Comparison of ENCODE assay signal across 8 mouse cellular contexts in the genomic region with DNA sequence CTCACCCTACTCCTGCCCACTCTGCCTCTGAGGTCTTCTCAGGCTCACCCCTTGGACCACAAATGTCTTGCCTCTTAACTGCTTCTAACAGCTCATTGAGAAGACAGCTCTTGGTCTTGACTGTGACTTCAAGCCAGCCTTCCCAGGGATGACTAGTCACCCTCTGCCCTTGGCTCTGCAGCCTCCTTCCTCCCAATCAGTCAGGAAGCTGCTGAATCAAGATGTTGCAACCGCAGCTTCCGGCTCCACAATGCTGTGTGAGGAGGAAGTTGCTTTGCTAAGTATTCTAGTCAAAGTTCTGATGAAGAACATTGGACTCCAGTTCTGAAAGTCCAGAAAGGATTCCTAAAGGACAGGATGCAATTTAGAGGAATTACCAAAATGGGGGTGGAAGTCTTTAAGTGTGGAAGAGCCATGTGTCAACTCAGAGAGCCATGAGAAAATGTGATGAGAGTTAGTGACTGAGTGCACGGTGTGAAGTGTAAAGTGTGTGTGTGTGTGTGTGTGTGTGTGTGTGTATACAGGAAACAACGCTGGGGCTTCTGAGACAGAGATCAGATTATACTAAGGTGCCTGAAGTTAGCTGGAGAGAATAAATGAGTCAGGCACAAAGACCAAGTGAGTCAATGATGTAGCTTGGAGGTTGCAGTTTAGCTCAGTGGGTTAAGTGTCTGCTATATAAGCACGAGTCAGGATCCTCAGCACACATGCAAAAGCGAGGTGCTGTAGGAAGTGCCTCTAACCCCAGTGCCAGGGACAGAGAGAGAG. TPM values are rescaled to one million over a fixed set of nuclear protein-coding genes. Genes with fewer than 3 reads are reported as not detected.
DNase-seq lines count a peak whose midpoint lies in the region; ATAC-seq and TF ChIP-seq lines count a peak whose summit lies in the region.
"Had no signal": no experiment of that assay in that cellular context is flagged by ENCODE, and none has a peak within 500 bp of the region (broad histone marks: within the 10 kb centered on the region; RNA-seq: fewer than 3 reads in every experiment).

No protein-coding gene starts in this region.

- H3K9me3 ChIP-seq in kidney, postnatal 0 days (replicated peaks; ENCODE audit: low read length) = no peaks in the 10 kb centered on the region
- no peaks in the 10 kb centered on the region for H3K9me3 ChIP-seq in midbrain, embryonic 16.5 days (replicated peaks; ENCODE audit: control insufficient read depth, low read length, poor library complexity, severe bottlenecking)
- H3K9me3 ChIP-seq: lung, embryonic 15.5 days had no signal

- H3K27me3 ChIP-seq in kidney, postnatal 0 days (ENCODE audit: insufficient read depth, low read length) = no peaks in the 10 kb centered on the region
- H3K27me3 ChIP-seq in midbrain, embryonic 16.5 days (ENCODE audit: control insufficient read depth, insufficient read depth, low read depth, low read length) = no peaks in the 10 kb centered on the region
- H3K27me3 ChIP-seq: lung, embryonic 15.5 days had no signal

- H3K27ac ChIP-seq in brown adipose tissue, adult 24 weeks (replicated peaks; ENCODE audit: low read depth, low read length) = peak overlapping the region; percentile 81
- no peak overlapping the region for H3K27ac ChIP-seq in kidney, postnatal 0 days
- no peak overlapping the region for H3K27ac ChIP-seq in midbrain, embryonic 16.5 days (ENCODE audit: low read length)
- H3K27ac ChIP-seq: lung, embryonic 15.5 days had no signal

- H3K9ac ChIP-seq in kidney, postnatal 0 days (ENCODE audit: low read depth, low read length) = no peak overlapping the region
- H3K9ac ChIP-seq in midbrain, embryonic 16.5 days (ENCODE audit: low read depth, low read length) = no peak overlapping the region
- H3K9ac ChIP-seq: lung, embryonic 15.5 days had no signal

- WGBS in kidney, postnatal 0 days = 61% methylated on average over 6 of the region's 6 CpGs
- 86% methylated on average over 6 of the region's 6 CpGs for WGBS in midbrain, embryonic 16.5 days

- H3K4me1 ChIP-seq in brown adipose tissue, adult 24 weeks (ENCODE audit: control insufficient read depth, insufficient read depth, insufficient read length, low read length) = peaks cover 16% of the 10 kb centered on the region
- no peaks in the 10 kb centered on the region for H3K4me1 ChIP-seq in kidney, postnatal 0 days (replicated peaks; ENCODE audit: insufficient read depth, low read length)
- no peaks in the 10 kb centered on the region for H3K4me1 ChIP-seq in midbrain, embryonic 16.5 days (ENCODE audit: control insufficient read depth, insufficient read depth, low read length)
- H3K4me1 ChIP-seq: lung, embryonic 15.5 days had no signal

- peak; percentile 38 for DNase-seq in NIH3T3 (ENCODE audit: low read depth)
- peak; percentile 33 for DNase-seq in kidney, postnatal 0 days (ENCODE audit: low spot score)
- peak; percentile 75 for DNase-seq in monocyte, adult 2 months (ENCODE audit: low read depth in 1 of 2, low spot score in 2 of 2)
- no peak for DNase-seq in cerebellum, adult 8-10 months

- no peak overlapping the region for H3K4me2 ChIP-seq in kidney, postnatal 0 days (ENCODE audit: low read length)
- H3K4me2 ChIP-seq in midbrain, embryonic 16.5 days (ENCODE audit: low read length) = no peak overlapping the region
- H3K4me2 ChIP-seq: lung, embryonic 15.5 days had no signal

- TF ChIP-seq CTCF in kidney, postnatal 0 days (IDR thresholded peaks at IDR 0.05; ENCODE audit: low read depth) = no peak

- H3K4me3 ChIP-seq in brown adipose tissue, adult 24 weeks (ENCODE audit: insufficient read depth, low read depth, low read length) = no peak overlapping the region
- no peak overlapping the region for H3K4me3 ChIP-seq in kidney, postnatal 0 days (replicated peaks; ENCODE audit: low read depth, low read length)
- no peak overlapping the region for H3K4me3 ChIP-seq in midbrain, embryonic 16.5 days (ENCODE audit: low read depth, low read length)
- H3K4me3 ChIP-seq: lung, embryonic 15.5 days had no signal

- ATAC-seq in kidney, postnatal 0 days (replicated peaks; ENCODE audit: low FRiP score, low read depth) = no peak
- no peak for ATAC-seq in midbrain, embryonic 16.5 days
- no peak for ATAC-seq in erythroid progenitor cell, adult 5-6 weeks (replicated peaks; ENCODE audit: low FRiP score, poor library complexity, severe bottlenecking)

- H3K36me3 ChIP-seq in kidney, postnatal 0 days (ENCODE audit: insufficient read depth, low read length) = no peaks in the 10 kb centered on the region
- no peaks in the 10 kb centered on the region for H3K36me3 ChIP-seq in midbrain, embryonic 16.5 days (ENCODE audit: control insufficient read depth, insufficient read depth, low read length)
- H3K36me3 ChIP-seq: lung, embryonic 15.5 days had no signal

RNA-seq across cellular contexts. Expression of gene Cdc42se2, which starts 14.5 kb away (rescaled TPM):
- 11.8 and 18.7 TPM in 2 replicates for polyA plus RNA-seq in brown adipose tissue, adult 24 weeks (2012; ENCODE audit: insufficient read depth, insufficient read length, missing spikeins)
- 64.3 and 72.7 TPM in 2 replicates for polyA plus RNA-seq in kidney, postnatal 0 days (2015; fragmentation: Nextera tagmentation; extraction: Ambion mirVana)
- polyA plus RNA-seq in midbrain, embryonic 16.5 days (2015; fragmentation: Nextera tagmentation; extraction: Ambion mirVana) = 144 and 153 TPM in 2 replicates
- total RNA-seq in erythroid progenitor cell, adult 5-6 weeks (2015; ENCODE audit: low replicate concordance) = 23.1 and 39.0 TPM in 2 replicates
- total RNA-seq in erythroid progenitor cell, adult 5-6 weeks (2017; ENCODE audit: low replicate concordance) = 12.5 and 17.8 TPM in 2 replicates

RNA-seq across cellular contexts. Expression of gene Lyrm7, which starts 58.7 kb away (rescaled TPM):
- 51.4 and 62.3 TPM in 2 replicates for polyA plus RNA-seq in brown adipose tissue, adult 24 weeks (2012; ENCODE audit: insufficient read depth, insufficient read length, missing spikeins)
- polyA plus RNA-seq in kidney, postnatal 0 days (2015; fragmentation: Nextera tagmentation; extraction: Ambion mirVana) = 7.3 and 7.7 TPM in 2 replicates
- polyA plus RNA-seq in midbrain, embryonic 16.5 days (2015; fragmentation: Nextera tagmentation; extraction: Ambion mirVana) = 10.5 and 15.1 TPM in 2 replicates
- total RNA-seq in erythroid progenitor cell, adult 5-6 weeks (2015; ENCODE audit: low replicate concordance) = 0.84 and 1.4 TPM in 2 replicates
- 1.2 and 1.4 TPM in 2 replicates for total RNA-seq in erythroid progenitor cell, adult 5-6 weeks (2017; ENCODE audit: low replicate concordance)
